Mouse (Mus musculus): ENCODE data around the gene Smarcd1. TPM values are rescaled to one million over a fixed set of nuclear protein-coding genes. Genes with fewer than 3 reads are reported as not detected.
"Not testable (repeated sequence)": the region's sequence is repeated elsewhere in the genome, so short reads cannot be mapped to it uniquely, and the experiment has no call there.

Smarcd1 gene
- polyA plus RNA-seq, 1 experiment = 23.8 TPM

GRCm38 (mm10) chr15:99721921-99722743, 20.2 kb downstream of the Smarcd1 start:
- TF ChIP-seq CTCF (IDR thresholded peaks at IDR 0.05; ENCODE audit: extremely low read depth, insufficient read length, insufficient replicate concordance, low read depth, low read length) = no peak
- TF ChIP-seq POLR2A (IDR thresholded peaks at IDR 0.05; ENCODE audit: low read depth, low read length) = no peak
- peaks cover 36% of the 10 kb centered on the region for H3K36me3 ChIP-seq (ENCODE audit: control insufficient read depth, insufficient read depth, low read length)
- H3K4me1 ChIP-seq (ENCODE audit: control insufficient read depth, insufficient read depth, insufficient read length, low read length) = peaks cover 32% of the 10 kb centered on the region
- H3K27ac ChIP-seq (ENCODE audit: insufficient read depth, low read depth, low read length) = no peak overlapping the region
- H3K27me3 ChIP-seq (ENCODE audit: control insufficient read depth, insufficient read depth, low read length) = no peaks in the 10 kb centered on the region
- no peak overlapping the region for H3K4me3 ChIP-seq (ENCODE audit: low read depth, low read length)
- WGBS = 89% methylated on average over 25 of the region's 25 CpGs

- TF ChIP-seq CTCF (IDR thresholded peaks at IDR 0.05; ENCODE audit: extremely low read depth, insufficient read length, insufficient replicate concordance, low read depth, low read length) = no peak
- no peak for TF ChIP-seq POLR2A (IDR thresholded peaks at IDR 0.05; ENCODE audit: low read depth, low read length)
- Histone ChIP-seq H3K27me3 (ENCODE audit: control insufficient read depth, insufficient read depth, low read length) (no peaks in the 10 kb centered on the region), H3K36me3 (ENCODE audit: control insufficient read depth, insufficient read depth, low read length) (peaks cover 44% of the 10 kb centered on the region), H3K27ac (ENCODE audit: insufficient read depth, low read depth, low read length) (peak overlapping the region; percentile 95), H3K4me3 (ENCODE audit: low read depth, low read length) (peak overlapping the region; percentile 3; the same call in 1 of the 2 replicates), H3K4me1 (ENCODE audit: control insufficient read depth, insufficient read depth, insufficient read length, low read length) (peaks cover 32% of the 10 kb centered on the region)
- WGBS = 74% methylated on average over 10 of the region's 10 CpGs
These were observed 21.2 kb downstream of the Smarcd1 start for GRCm38 (mm10) chr15:99723120-99723514.

GRCm38 (mm10) chr15:99723515-99724291, 21.8 kb downstream of the Smarcd1 start:
- no peaks in the 10 kb centered on the region for H3K27me3 ChIP-seq (ENCODE audit: control insufficient read depth, insufficient read depth, low read length)
- WGBS = 15% methylated on average over 11 of the region's 11 CpGs
- peaks cover 48% of the 10 kb centered on the region for H3K36me3 ChIP-seq (ENCODE audit: control insufficient read depth, insufficient read depth, low read length)
- H3K4me3 ChIP-seq (ENCODE audit: low read depth, low read length) = peak overlapping the region; percentile 23; the same call in 1 of the 2 replicates
- no peak for TF ChIP-seq POLR2A (IDR thresholded peaks at IDR 0.05; ENCODE audit: low read depth, low read length)
- no peak for TF ChIP-seq CTCF (IDR thresholded peaks at IDR 0.05; ENCODE audit: extremely low read depth, insufficient read length, insufficient replicate concordance, low read depth, low read length)
- peaks cover 31% of the 10 kb centered on the region for H3K4me1 ChIP-seq (ENCODE audit: control insufficient read depth, insufficient read depth, insufficient read length, low read length)
- H3K27ac ChIP-seq (ENCODE audit: insufficient read depth, low read depth, low read length) = peak overlapping the region; percentile 95

- Histone ChIP-seq H3K27me3 (ENCODE audit: control insufficient read depth, insufficient read depth, low read length) (no peaks in the 10 kb centered on the region), H3K4me1 (ENCODE audit: control insufficient read depth, insufficient read depth, insufficient read length, low read length) (peaks cover 27% of the 10 kb centered on the region), H3K4me3 (ENCODE audit: low read depth, low read length) (peak overlapping the region; percentile 23), H3K27ac (ENCODE audit: insufficient read depth, low read depth, low read length) (peak overlapping the region; percentile 95), H3K36me3 (ENCODE audit: control insufficient read depth, insufficient read depth, low read length) (peaks cover 54% of the 10 kb centered on the region)
- 5% methylated on average over 16 of the region's 16 CpGs for WGBS
- peak; percentile 62; the same call in 1 of the 2 replicates for TF ChIP-seq CTCF (IDR thresholded peaks at IDR 0.05; ENCODE audit: extremely low read depth, insufficient read length, insufficient replicate concordance, low read depth, low read length)
- no peak; the same call in 1 of the 2 replicates for TF ChIP-seq POLR2A (IDR thresholded peaks at IDR 0.05; ENCODE audit: low read depth, low read length)
These were observed 22.5 kb downstream of the Smarcd1 start for GRCm38 (mm10) chr15:99724292-99725021.

- Histone ChIP-seq H3K4me1 (ENCODE audit: control insufficient read depth, insufficient read depth, insufficient read length, low read length) (peaks cover 25% of the 10 kb centered on the region), H3K36me3 (ENCODE audit: control insufficient read depth, insufficient read depth, low read length) (peaks cover 49% of the 10 kb centered on the region), H3K4me3 (ENCODE audit: low read depth, low read length) (peak within 1 kb of the TSS; percentile 88), H3K27me3 (ENCODE audit: control insufficient read depth, insufficient read depth, low read length) (no peaks in the 10 kb centered on the region), H3K27ac (ENCODE audit: insufficient read depth, low read depth, low read length) (peak within 1 kb of the TSS; percentile 95)
- under 1% methylated on average over 68 of the region's 68 CpGs for WGBS
- TF ChIP-seq CTCF (IDR thresholded peaks at IDR 0.05; ENCODE audit: extremely low read depth, insufficient read length, insufficient replicate concordance, low read depth, low read length) (peak; percentile 97), POLR2A (IDR thresholded peaks at IDR 0.05; ENCODE audit: low read depth, low read length) (peak; percentile 80)
These were observed 23.6 kb downstream of the Smarcd1 start, which contains the start of gene Cox14 for GRCm38 (mm10) chr15:99725341-99726155. Cox14 (plus strand) TSS chr15:99725618.

GRCm38 (mm10) chr15:99726549-99726948, 24.6 kb downstream of the Smarcd1 start:
- Histone ChIP-seq H3K4me1 (ENCODE audit: control insufficient read depth, insufficient read depth, insufficient read length, low read length) (peaks cover 25% of the 10 kb centered on the region), H3K27me3 (ENCODE audit: control insufficient read depth, insufficient read depth, low read length) (no peaks in the 10 kb centered on the region), H3K4me3 (ENCODE audit: low read depth, low read length) (no peak overlapping the region), H3K36me3 (ENCODE audit: control insufficient read depth, insufficient read depth, low read length) (peaks cover 42% of the 10 kb centered on the region), H3K27ac (ENCODE audit: insufficient read depth, low read depth, low read length) (no peak overlapping the region)
- TF ChIP-seq POLR2A (IDR thresholded peaks at IDR 0.05; ENCODE audit: low read depth, low read length) (no peak), CTCF (IDR thresholded peaks at IDR 0.05; ENCODE audit: extremely low read depth, insufficient read length, insufficient replicate concordance, low read depth, low read length) (no peak)
- WGBS = 47% methylated on average over 2 of the region's 2 CpGs

GRCm38 (mm10) chr15:99727039-99727438, 25.1 kb downstream of the Smarcd1 start:
- peaks cover 23% of the 10 kb centered on the region for H3K4me1 ChIP-seq (ENCODE audit: control insufficient read depth, insufficient read depth, insufficient read length, low read length)
- H3K27me3 ChIP-seq (ENCODE audit: control insufficient read depth, insufficient read depth, low read length); H3K4me3 ChIP-seq (ENCODE audit: low read depth, low read length); H3K27ac ChIP-seq (ENCODE audit: insufficient read depth, low read depth, low read length): not testable (repeated sequence)
- peaks cover 37% of the 10 kb centered on the region for H3K36me3 ChIP-seq (ENCODE audit: control insufficient read depth, insufficient read depth, low read length)
- WGBS = 93% methylated on average over 4 of the region's 5 CpGs

Measured in small intestine, adult 2 months (tissue).